10 mouse cellular contexts compared by ENCODE assay signal in genomic region chr5:148709111-148709771, GRCm38 (mm10).
DNase-seq lines count a peak whose midpoint lies in the region; ATAC-seq and TF ChIP-seq lines count a peak whose summit lies in the region.
"Had no signal": no experiment of that assay in that cellular context is flagged by ENCODE, and none has a peak within 500 bp of the region (broad histone marks: within the 10 kb centered on the region; RNA-seq: fewer than 3 reads in every experiment).

No protein-coding gene starts in this region.

- H3K27ac ChIP-seq in forebrain, embryonic 12.5 days, result no peak overlapping the region
- peak overlapping the region; percentile 94 for H3K27ac ChIP-seq in olfactory bulb, adult 2 months (ENCODE audit: insufficient read depth, low read depth, low read length)

- no peak for TF ChIP-seq CTCF in olfactory bulb, adult 2 months (IDR thresholded peaks at IDR 0.05; ENCODE audit: insufficient read depth, low read depth, low read length)

- 34% methylated on average over 10 of the region's 10 CpGs for WGBS in forebrain, embryonic 12.5 days
- WGBS in olfactory bulb, adult 2 months, result 18% methylated on average over 10 of the region's 10 CpGs

- peak; percentile 17 to 30 for DNase-seq in layer of hippocampus, adult 8-10 months (ENCODE audit: low spot score in 2 of 2)
- DNase-seq in layer of hippocampus, postnatal 10 days (ENCODE audit: low spot score in 2 of 2), result no peak
- DNase-seq in Muller cell, postnatal 12 days (ENCODE audit: inconsistent ontology term), result peak; percentile 35
- no peak for DNase-seq in ovary, postnatal 36 days (ENCODE audit: low spot score)
- no peak for DNase-seq in cerebellum, postnatal 4 days (ENCODE audit: low spot score in 2 of 2)
- DNase-seq in ovary, adult 18-20 months (ENCODE audit: low spot score), result no peak
- DNase-seq: kidney, postnatal 4 days had no signal

- H3K9me3 ChIP-seq in forebrain, embryonic 12.5 days, result no peaks in the 10 kb centered on the region

- 0 out of 2 replicates have a peak, but pooled peaks have one; percentile 39 for ATAC-seq in forebrain, embryonic 12.5 days (ENCODE audit: low FRiP score)

- H3K4me2 ChIP-seq in forebrain, embryonic 12.5 days, result no peak overlapping the region

- H3K4me3 ChIP-seq in forebrain, embryonic 12.5 days (replicated peaks), result no peak overlapping the region
- H3K4me3 ChIP-seq in olfactory bulb, adult 2 months (ENCODE audit: insufficient read depth, low read depth, low read length), result no peak overlapping the region
- H3K4me3 ChIP-seq: erythroblast, embryonic 14.5 days had no signal

- no peak for TF ChIP-seq POLR2A in olfactory bulb, adult 2 months (IDR thresholded peaks at IDR 0.05; ENCODE audit: insufficient read depth, low read depth, low read length)

- H3K9ac ChIP-seq in forebrain, embryonic 12.5 days, result no peak overlapping the region

- no peaks in the 10 kb centered on the region for H3K36me3 ChIP-seq in forebrain, embryonic 12.5 days (replicated peaks)

- peaks cover 19% of the 10 kb centered on the region for H3K4me1 ChIP-seq in forebrain, embryonic 12.5 days
- peaks cover 37% of the 10 kb centered on the region for H3K4me1 ChIP-seq in olfactory bulb, adult 2 months (ENCODE audit: control insufficient read depth, insufficient read depth, low read length)

- H3K27me3 ChIP-seq in forebrain, embryonic 12.5 days, result no peaks in the 10 kb centered on the region

Comparison
In these comparisons a context has a peak if more than half of its experiments do, and no peak if none do; other contexts are left out.
1. DNase-seq: peak in layer of hippocampus, adult 8-10 months (2 of 2) and Muller cell, postnatal 12 days (single experiment); none in layer of hippocampus, postnatal 10 days (0 of 2), ovary, postnatal 36 days (single experiment), cerebellum, postnatal 4 days (0 of 2) and ovary, adult 18-20 months (single experiment).